Mouse (Mus musculus) kidney, adult 8-10 months (tissue): ENCODE results near the gene Dnah2.

Experiments
- DNase-seq, 2 experiments: peaks; one replicate each; pipeline ENCODE4 v3.0.0; 2022

The Dnah2 gene

GRCm38 (mm10) chr11:69527098-69528030 lies 21.5 kb downstream of the Dnah2 start:
- DNase-seq: no peak

- no peak for DNase-seq
Measured at GRCm38 (mm10) chr11:69526631-69527030, 22.3 kb downstream of the Dnah2 start.

- DNase-seq: no peak
Measured at GRCm38 (mm10) chr11:69525661-69526060, 23.2 kb downstream of the Dnah2 start.

GRCm38 (mm10) chr11:69523651-69524050 lies 25.3 kb downstream of the Dnah2 start:
- no peak for DNase-seq

GRCm38 (mm10) chr11:69521526-69522149 lies 27.3 kb downstream of the Dnah2 start:
- no peak for DNase-seq

- DNase-seq: no peak
Measured at GRCm38 (mm10) chr11:69519976-69520375, 28.9 kb downstream of the Dnah2 start.

- DNase-seq: no peak
Measured at GRCm38 (mm10) chr11:69516661-69517060, 32.2 kb downstream of the Dnah2 start.

- no peak for DNase-seq
Measured at GRCm38 (mm10) chr11:69516151-69516640, 32.7 kb downstream of the Dnah2 start.

- DNase-seq: peak; percentile 20 to 41
Measured at GRCm38 (mm10) chr11:69513840-69514239, 35.1 kb downstream of the Dnah2 start.

- no peak for DNase-seq
Measured at GRCm38 (mm10) chr11:69510796-69511496, 38.0 kb downstream of the Dnah2 start.

GRCm38 (mm10) chr11:69503863-69504280 lies 45.0 kb downstream of the Dnah2 start:
- DNase-seq: no peak

GRCm38 (mm10) chr11:69501555-69501954 lies 47.4 kb downstream of the Dnah2 start:
- no peak for DNase-seq

- no peak for DNase-seq
Measured at GRCm38 (mm10) chr11:69499140-69499539, 49.8 kb downstream of the Dnah2 start.

GRCm38 (mm10) chr11:69491711-69492110 lies 57.2 kb downstream of the Dnah2 start:
- DNase-seq: no peak

- no peak for DNase-seq
Measured at GRCm38 (mm10) chr11:69490898-69491297, 58.0 kb downstream of the Dnah2 start.

- no peak for DNase-seq
Measured at GRCm38 (mm10) chr11:69487474-69487873, 61.4 kb downstream of the Dnah2 start.

GRCm38 (mm10) chr11:69477645-69478044 lies 71.3 kb downstream of the Dnah2 start:
- DNase-seq: no peak

GRCm38 (mm10) chr11:69476802-69477201 lies 72.1 kb downstream of the Dnah2 start:
- no peak for DNase-seq

- DNase-seq: no peak
Measured at GRCm38 (mm10) chr11:69474737-69475136, 74.2 kb downstream of the Dnah2 start.

GRCm38 (mm10) chr11:69472687-69473086 lies 76.2 kb downstream of the Dnah2 start:
- no peak for DNase-seq

GRCm38 (mm10) chr11:69471491-69471890 lies 77.4 kb downstream of the Dnah2 start:
- no peak for DNase-seq

- no peak for DNase-seq
Measured at GRCm38 (mm10) chr11:69469301-69469700, 79.6 kb downstream of the Dnah2 start.

GRCm38 (mm10) chr11:69463996-69464395 lies 84.9 kb downstream of the Dnah2 start:
- no peak for DNase-seq
